Mouse (Mus musculus) bone marrow, adult 2 months (tissue): ENCODE data around the gene B3gntl1.

ENCODE experiments used
- CTCF ChIP-seq: fragments of 200-500 bp; IDR thresholded peaks from 2 replicates; pipeline ENCODE4 v1.5.1; 2011; ENCODE audit warnings: low read length, control low read depth; ENCODE audit not compliant: control insufficient read depth, insufficient read depth
- POLR2A ChIP-seq: fragments of 200-500 bp; IDR thresholded peaks from 2 replicates; pipeline ENCODE4 v1.6.1; 2011; ENCODE audit warnings: low read depth, mild to moderate bottlenecking, control low read depth, low read length, borderline replicate concordance; ENCODE audit not compliant: control insufficient read depth

- TF ChIP-seq CTCF, result no peak
- TF ChIP-seq POLR2A, result no peak
Measured at GRCm38 (mm10) chr11:121615961-121616485, 56.9 kb downstream of the B3gntl1 start.
